Mouse (Mus musculus) adrenal gland, adult 2 months (tissue): ENCODE measurements around the gene Gm28048. TPM values are rescaled to one million over a fixed set of nuclear protein-coding genes. Genes with fewer than 3 reads are reported as not detected.

Experiments
- DNase-seq: peaks from one replicate; pipeline ENCODE4 v3.0.0; 2021
- long read RNA-seq: library from polyadenylated mRNA; stranded (forward); transcript quantifications from one replicate; pipeline ENCODE4 v2.0.0, GENCODE M21; 2021
- polyA plus RNA-seq: library from polyadenylated mRNA; depleted of rRNA; stranded (reverse); fragments of >200 nt; gene quantifications from 2 replicates; pipeline ENCODE4 v1.2.3, GENCODE M21; 2012; rRNA removed
- total RNA-seq, 2 experiments: library from RNA; stranded (reverse); gene quantifications; 2 replicates each; pipeline ENCODE4 v1.2.3; 2021

Gm28048 gene
- 10 to 100 TPM; 39.3 to 39.4 TPM for total RNA-seq
- not detected in 2 replicates for polyA plus RNA-seq
- long read RNA-seq: 0 reads

- DNase-seq: peak; percentile 97
Measured at GRCm38 (mm10) chr11:22981984-22982757, at the start of gene Gm28048, which contains the start of gene Commd1. Gene Gm28048 (minus strand): TSS chr11:22982090. Gene Commd1 (minus strand): TSS chr11:22982382.

DNA sequence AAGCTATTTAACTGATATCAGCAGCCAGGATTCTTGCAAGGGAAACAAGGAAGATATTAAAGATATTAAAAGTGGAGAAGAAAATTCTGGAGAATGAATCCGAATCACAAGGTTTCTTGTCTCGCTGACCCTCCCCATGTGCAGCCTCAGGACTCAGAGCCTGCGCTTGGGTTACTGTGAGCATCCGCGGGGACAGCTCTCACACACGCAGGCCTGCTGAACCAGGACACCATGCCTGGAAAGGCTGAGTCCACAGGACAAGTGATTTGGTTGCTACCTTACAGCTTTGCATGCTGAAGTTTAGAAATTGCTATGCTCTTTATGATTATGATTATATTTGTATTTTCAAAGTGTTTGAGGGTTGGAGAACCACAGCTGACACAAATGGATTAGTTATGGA lies 47.5 kb upstream of the Gm28048 start:
- no peak for DNase-seq

DNA sequence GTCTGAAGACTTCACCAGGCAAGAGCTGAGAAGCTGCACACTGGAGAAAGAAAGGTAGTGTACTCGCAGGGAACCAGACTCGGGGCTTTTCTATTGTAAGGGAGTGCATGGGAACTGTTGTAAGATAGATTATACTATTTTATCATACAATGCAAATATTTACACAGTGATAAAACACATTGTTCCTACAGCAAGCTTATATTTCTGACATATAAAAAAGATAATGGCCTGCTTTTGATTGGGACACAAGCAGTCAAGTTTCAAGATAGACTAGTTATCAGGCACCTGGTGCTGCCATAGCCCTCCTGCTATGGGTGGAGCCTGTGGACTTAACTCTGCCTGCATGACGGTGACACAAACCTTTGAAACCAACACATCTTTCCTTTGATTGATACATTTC lies 47.1 kb upstream of the Gm28048 start:
- no peak for DNase-seq

GRCm38 (mm10) chr11:23024169-23024568 lies 42.3 kb upstream of the Gm28048 start:
- no peak for DNase-seq

GRCm38 (mm10) chr11:23023155-23023554 lies 41.3 kb upstream of the Gm28048 start:
- DNase-seq: no peak

DNA sequence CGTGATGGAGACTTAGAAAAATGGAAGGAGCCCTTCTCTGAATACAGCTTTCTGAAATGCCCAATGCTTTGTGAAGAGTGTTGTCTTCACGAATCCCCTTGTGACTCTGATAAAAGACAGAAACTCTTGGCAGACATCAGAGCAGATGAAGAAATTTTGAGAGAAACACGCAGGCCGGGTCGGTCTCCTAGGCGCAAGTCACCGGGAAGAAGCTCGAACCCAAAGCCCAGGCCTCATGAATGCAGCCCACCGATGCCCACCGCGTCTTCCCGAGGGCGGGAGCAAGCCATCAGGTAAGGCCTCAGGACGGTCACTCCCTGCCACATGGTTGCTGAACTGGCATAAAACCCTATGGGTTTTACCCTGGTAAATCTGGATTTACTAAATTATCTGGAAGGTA lies 39.0 kb upstream of the Gm28048 start:
- no peak for DNase-seq

- peak; percentile 52 for DNase-seq
Measured at GRCm38 (mm10) chr11:23020116-23020770, 38.4 kb upstream of the Gm28048 start.

- DNase-seq: no peak
Measured at GRCm38 (mm10) chr11:23017943-23018342, 36.1 kb upstream of the Gm28048 start.

GRCm38 (mm10) chr11:23014996-23015395 lies 33.1 kb upstream of the Gm28048 start:
- no peak for DNase-seq

GRCm38 (mm10) chr11:23013580-23014294 lies 31.8 kb upstream of the Gm28048 start:
- no peak for DNase-seq

DNA sequence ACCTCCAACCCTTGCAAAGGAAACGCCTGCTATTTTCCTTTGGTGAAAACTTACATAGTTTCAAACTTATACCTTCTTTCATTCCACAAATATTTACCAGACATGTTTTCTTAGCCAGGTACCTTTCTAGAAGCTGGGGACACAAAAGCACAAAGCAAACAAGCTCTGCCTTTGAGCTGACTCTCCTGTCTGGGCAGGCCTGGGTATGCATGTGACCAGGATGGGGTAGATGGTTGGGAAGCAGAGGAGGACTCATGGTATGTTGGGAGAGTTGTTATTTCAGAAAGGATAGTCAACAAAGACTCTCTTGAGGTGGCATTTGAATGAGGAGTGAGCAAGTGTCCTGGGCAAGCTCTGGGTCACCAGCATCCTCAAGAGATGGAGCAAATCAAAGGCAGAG lies 31.2 kb upstream of the Gm28048 start:
- no peak for DNase-seq

GRCm38 (mm10) chr11:23008824-23009200 lies 26.9 kb upstream of the Gm28048 start:
- no peak for DNase-seq

- peak; percentile 93 for DNase-seq
Measured at GRCm38 (mm10) chr11:23008181-23008823, 26.4 kb upstream of the Gm28048 start.

DNA sequence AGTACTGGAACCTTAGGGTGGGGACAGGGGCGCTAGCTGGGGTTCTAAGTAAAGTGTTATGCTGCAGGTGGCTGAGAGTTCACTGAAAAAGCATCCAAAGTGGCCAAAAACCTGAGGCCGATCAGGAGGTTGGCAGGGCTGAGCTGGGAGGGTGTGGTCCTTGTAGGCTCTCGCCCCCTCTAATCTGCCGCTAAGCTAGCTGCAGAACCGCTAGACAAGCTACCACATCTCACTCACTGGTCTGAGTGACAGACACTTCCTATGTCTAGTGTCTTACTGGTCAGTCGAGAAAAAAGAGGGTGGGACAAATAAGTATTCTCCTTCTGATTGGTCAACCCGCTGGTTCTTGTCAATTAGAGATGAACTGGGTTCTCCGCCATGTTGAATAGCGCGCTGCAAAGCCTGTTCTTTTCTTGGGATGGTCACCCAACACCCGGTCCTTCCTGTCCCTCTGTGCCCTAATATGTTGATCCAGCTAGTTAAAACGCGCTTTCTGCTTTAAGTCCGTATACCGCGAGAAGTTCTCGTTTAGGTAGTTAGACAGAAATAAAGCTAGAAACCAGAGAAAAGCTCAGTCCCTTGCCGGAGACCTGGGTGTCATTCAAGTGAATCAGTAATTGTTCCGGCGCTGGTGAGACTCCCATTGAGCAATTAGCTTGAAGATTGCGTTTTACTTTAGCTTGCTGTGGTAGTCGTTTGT lies 25.7 kb upstream of the Gm28048 start, which contains the start of gene Fam161a:
TSS of gene Fam161a (plus strand) at position 51 of the 700 bp plus-strand sequence.
- peak; percentile 88 for DNase-seq

DNA sequence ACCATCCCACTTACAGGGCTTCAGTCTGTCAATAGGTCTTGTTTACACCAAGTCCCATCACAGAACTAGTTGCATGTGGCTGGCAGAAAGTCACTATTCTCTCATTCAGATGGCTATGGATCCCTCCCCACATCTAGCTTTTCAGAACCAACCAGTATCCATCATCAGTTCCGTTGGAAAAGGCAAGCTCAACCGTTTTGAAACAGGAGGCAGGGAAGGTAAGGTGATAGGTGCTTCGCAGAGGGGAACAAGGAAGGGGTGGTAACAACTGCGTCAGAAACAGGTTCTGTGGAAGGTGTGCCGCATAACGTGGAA lies 25.2 kb upstream of the Gm28048 start:
- no peak for DNase-seq

DNA sequence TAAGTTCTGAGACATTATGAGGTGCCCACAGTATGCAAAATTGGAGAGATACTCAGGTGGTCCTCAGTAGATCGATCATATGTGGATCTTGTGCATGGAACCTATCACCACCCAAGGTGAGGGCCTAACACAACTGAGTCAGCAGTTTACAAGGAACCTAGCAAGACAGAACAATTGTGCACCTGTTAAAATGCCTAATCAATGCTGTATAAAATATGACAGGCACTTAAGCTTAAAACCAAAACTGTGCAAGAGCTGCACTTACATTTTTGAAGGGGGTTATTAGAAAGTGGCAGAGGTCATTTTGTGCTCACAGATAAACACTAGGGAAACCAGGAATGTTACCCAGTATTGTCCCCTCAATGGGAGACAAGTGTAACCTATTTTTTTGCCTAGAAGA lies 23.4 kb upstream of the Gm28048 start:
- no peak for DNase-seq

GRCm38 (mm10) chr11:22998308-22998707 lies 16.4 kb upstream of the Gm28048 start:
- DNase-seq: no peak

DNA sequence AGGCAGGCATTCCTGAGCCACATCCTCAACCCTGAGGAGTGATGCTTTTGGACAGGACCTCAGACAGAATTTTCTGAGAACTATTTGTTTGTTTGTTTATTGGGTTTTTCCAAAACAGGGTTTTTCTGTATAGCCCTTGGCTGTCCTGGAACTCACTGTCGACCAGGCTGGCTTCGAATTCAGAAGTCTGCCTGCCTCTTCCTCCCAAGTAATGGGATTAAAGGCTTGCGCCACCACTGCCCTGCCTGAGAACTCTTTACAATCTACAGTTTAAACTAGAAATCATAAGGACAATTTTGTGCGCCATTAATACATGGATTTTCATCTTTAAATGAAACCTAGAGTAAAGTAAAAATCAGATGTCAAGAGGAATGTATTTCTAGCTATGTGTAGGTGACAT lies 13.6 kb upstream of the Gm28048 start:
- DNase-seq: no peak

DNA sequence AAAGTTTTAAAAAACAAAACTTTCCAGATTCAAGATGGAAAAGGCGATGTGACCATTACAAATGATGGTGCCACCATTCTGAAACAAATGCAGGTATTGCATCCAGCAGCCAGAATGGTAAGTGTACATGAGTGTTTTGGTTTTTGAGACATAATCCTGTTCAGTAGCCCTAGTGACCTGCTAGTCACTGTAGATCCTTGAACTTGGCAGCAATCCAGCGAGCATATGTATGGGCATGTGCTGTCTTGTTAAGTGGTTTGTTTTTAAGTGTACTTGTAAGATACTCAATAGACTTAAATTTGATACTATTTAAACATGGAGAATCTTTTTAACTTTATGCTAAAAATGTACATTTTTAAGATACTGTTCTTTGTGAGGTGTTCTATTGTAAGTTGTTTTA lies 12.4 kb upstream of the Gm28048 start:
- no peak for DNase-seq

- no peak for DNase-seq
Measured at GRCm38 (mm10) chr11:22991218-22991835, 9.4 kb upstream of the Gm28048 start.

DNA sequence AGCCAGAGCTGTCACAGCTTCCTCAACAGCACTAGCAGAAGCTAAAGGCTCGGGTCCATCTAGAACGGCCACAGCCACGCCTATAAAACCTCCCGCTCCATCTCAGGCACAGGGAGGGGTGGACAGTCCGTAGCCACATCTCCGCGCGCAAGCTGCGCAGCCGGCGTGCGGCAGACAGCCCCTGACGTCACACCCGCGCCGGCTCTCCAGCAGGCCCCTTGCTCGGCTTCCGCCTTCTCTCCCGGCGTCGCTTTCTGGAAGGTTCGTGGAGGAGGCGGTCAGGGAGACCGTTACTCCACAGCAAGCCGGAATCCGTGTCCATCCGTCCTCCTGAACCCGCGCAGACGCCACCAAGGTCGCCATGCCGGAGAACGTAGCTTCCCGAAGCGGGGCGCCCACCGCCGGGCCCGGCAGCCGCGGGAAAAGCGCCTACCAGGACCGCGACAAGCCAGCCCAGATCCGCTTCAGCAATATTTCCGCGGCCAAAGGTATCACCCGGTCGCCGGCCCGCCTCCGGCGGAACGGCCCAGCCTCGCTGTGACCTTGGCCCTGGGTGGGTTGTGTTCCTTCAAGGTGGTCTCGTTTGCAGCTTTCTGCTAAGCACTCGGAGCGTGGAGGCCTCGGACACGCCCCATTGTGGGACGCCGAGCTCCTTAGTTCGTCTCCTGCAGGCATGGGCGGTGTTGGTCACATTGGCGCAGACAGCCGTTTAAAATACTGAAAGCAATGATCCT lies 8.7 kb upstream of the Gm28048 start, which contains the start of gene Cct4:
TSS of gene Cct4 (plus strand) at position 127 of the 734 bp plus-strand sequence.
- DNase-seq: peak; percentile 98
